Comparison of ENCODE assay signal across 8 mouse cellular contexts in the genomic region with DNA sequence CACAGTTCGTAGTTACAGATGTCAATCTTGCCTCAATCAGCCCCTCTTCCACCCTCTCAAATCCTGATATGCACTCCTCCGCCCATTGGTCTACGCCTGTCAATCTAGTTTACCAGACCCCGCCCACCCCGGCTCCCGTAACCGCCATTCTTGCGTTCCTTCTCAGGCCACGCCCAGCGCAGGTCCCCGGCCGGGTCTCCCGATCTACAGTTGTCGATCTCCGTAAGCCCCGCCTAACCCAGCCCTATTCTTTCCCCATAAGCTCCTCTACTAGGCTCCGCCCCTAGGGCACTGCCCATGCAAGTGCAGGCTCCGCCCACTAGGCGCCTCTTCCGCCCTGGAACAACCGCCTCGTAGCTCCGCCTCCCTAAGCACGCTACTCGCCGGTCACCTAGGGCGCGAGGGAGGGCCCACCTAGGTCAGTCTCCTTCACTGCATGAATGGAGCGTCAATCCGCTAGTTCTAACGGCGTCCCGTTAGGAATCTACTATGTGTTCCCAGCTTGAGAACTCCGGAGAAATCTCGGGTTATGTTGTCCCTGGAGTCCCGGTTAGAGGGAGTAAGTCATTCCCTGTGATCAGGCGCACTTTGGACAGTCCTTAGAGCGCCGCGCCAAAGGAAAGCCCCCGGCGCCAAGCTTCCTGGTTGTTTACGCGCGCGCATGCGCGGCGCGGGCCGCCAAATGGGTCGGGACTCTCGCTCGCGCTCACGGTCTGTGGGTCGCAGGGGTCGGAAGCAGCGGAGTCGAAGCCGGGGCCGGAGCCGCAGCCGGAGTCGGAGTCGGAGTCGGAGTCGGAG. TPM values are rescaled to one million over a fixed set of nuclear protein-coding genes. Genes with fewer than 3 reads are reported as not detected.
A peak's percentile ranks its signal among the peaks of the same experiment; 100 is the strongest.
DNase-seq lines count a peak whose midpoint lies in the region; ATAC-seq and TF ChIP-seq lines count a peak whose summit lies in the region.

Cactin (plus strand) TSS at position 554 of the 798 bp plus-strand sequence.

- DNase-seq in CD4-positive helper T cell, adult 2 months (ENCODE audit: low read depth, low spot score), result peak; percentile 100
- DNase-seq in brain, embryonic 18.5 days (ENCODE audit: low read depth, low spot score), result peak; percentile 100
- peak; percentile 100 for DNase-seq in kidney, postnatal 0 days (ENCODE audit: low spot score)
- peak; percentile 98 for DNase-seq in liver, embryonic 11.5 days (ENCODE audit: low spot score)
- peak; percentile 100 for DNase-seq in naive thymus-derived CD4-positive, alpha-beta T cell, adult 2 months (ENCODE audit: low read depth)

- peak within 1 kb of the TSS; percentile 88 for H3K4me2 ChIP-seq in heart, embryonic 12.5 days
- H3K4me2 ChIP-seq in kidney, postnatal 0 days (ENCODE audit: low read length), result peak within 1 kb of the TSS; percentile 74
- peak within 1 kb of the TSS; percentile 96 for H3K4me2 ChIP-seq in liver, embryonic 11.5 days
- peak within 1 kb of the TSS; percentile 58 for H3K4me2 ChIP-seq in stomach, embryonic 14.5 days (replicated peaks; ENCODE audit: low read depth, low read length)

- peak within 1 kb of the TSS; percentile 96 for H3K4me3 ChIP-seq in heart, embryonic 12.5 days
- H3K4me3 ChIP-seq in kidney, postnatal 0 days (replicated peaks; ENCODE audit: low read depth, low read length), result peak within 1 kb of the TSS; percentile 83
- peak within 1 kb of the TSS; percentile 97 for H3K4me3 ChIP-seq in liver, embryonic 11.5 days (ENCODE audit: low read depth, low read length)
- peak within 1 kb of the TSS; percentile 94 for H3K4me3 ChIP-seq in stomach, embryonic 14.5 days (ENCODE audit: low read depth, low read length)

- H3K9ac ChIP-seq in heart, embryonic 12.5 days, result peak within 1 kb of the TSS; percentile 93
- H3K9ac ChIP-seq in kidney, postnatal 0 days (ENCODE audit: low read depth, low read length), result peak within 1 kb of the TSS; percentile 80
- peak within 1 kb of the TSS; percentile 88 for H3K9ac ChIP-seq in liver, embryonic 11.5 days (ENCODE audit: low read depth, low read length)
- H3K9ac ChIP-seq in stomach, embryonic 14.5 days (replicated peaks; ENCODE audit: low read depth, low read length), result peak within 1 kb of the TSS; percentile 72

- peak; percentile 84 for ATAC-seq in erythroid progenitor cell, adult 5-6 weeks (replicated peaks; ENCODE audit: low FRiP score, poor library complexity, severe bottlenecking)
- peak; percentile 94 for ATAC-seq in heart, embryonic 12.5 days (ENCODE audit: insufficient number of reproducible peaks, low FRiP score)
- peak; percentile 90 for ATAC-seq in kidney, postnatal 0 days (replicated peaks; ENCODE audit: low FRiP score, low read depth)
- peak; percentile 88 for ATAC-seq in liver, embryonic 11.5 days (replicated peaks; ENCODE audit: low FRiP score)
- peak; percentile 92 for ATAC-seq in stomach, embryonic 14.5 days (ENCODE audit: insufficient number of reproducible peaks, insufficient read depth, low FRiP score, low read depth)

- TF ChIP-seq CTCF in kidney, postnatal 0 days (IDR thresholded peaks at IDR 0.05; ENCODE audit: low read depth), result peak; percentile 48; the same call in 1 of the 2 replicates

- peaks cover 52% of the 10 kb centered on the region for H3K36me3 ChIP-seq in heart, embryonic 12.5 days
- H3K36me3 ChIP-seq in kidney, postnatal 0 days (ENCODE audit: insufficient read depth, low read length), result peaks cover 36% of the 10 kb centered on the region
- peaks cover 41% of the 10 kb centered on the region for H3K36me3 ChIP-seq in liver, embryonic 11.5 days (ENCODE audit: control insufficient read depth, insufficient read depth, low read length)
- peaks cover 54% of the 10 kb centered on the region for H3K36me3 ChIP-seq in stomach, embryonic 14.5 days (ENCODE audit: control insufficient read depth, insufficient read depth, low read length)

- WGBS in heart, embryonic 12.5 days, result under 1% methylated on average over 68 of the region's 68 CpGs
- WGBS in kidney, postnatal 0 days, result under 1% methylated on average over 68 of the region's 68 CpGs
- WGBS in liver, embryonic 11.5 days, result under 1% methylated on average over 68 of the region's 68 CpGs
- under 1% methylated on average over 68 of the region's 68 CpGs for WGBS in stomach, embryonic 14.5 days

- no peaks in the 10 kb centered on the region for H3K27me3 ChIP-seq in heart, embryonic 12.5 days (replicated peaks)
- no peaks in the 10 kb centered on the region for H3K27me3 ChIP-seq in kidney, postnatal 0 days (ENCODE audit: insufficient read depth, low read length)
- no peaks in the 10 kb centered on the region for H3K27me3 ChIP-seq in liver, embryonic 11.5 days (replicated peaks; ENCODE audit: control insufficient read depth, insufficient read depth, low read length)
- H3K27me3 ChIP-seq in stomach, embryonic 14.5 days (ENCODE audit: control insufficient read depth, insufficient read depth, low read length), result no peaks in the 10 kb centered on the region

- no peaks in the 10 kb centered on the region for H3K9me3 ChIP-seq in heart, embryonic 12.5 days (replicated peaks)
- H3K9me3 ChIP-seq in kidney, postnatal 0 days (replicated peaks; ENCODE audit: low read length), result no peaks in the 10 kb centered on the region
- H3K9me3 ChIP-seq in liver, embryonic 11.5 days (ENCODE audit: control insufficient read depth, low read length), result no peaks in the 10 kb centered on the region
- H3K9me3 ChIP-seq in stomach, embryonic 14.5 days (ENCODE audit: control insufficient read depth, low read depth, low read length), result no peaks in the 10 kb centered on the region

- peaks cover 48% of the 10 kb centered on the region for H3K4me1 ChIP-seq in heart, embryonic 12.5 days (replicated peaks)
- H3K4me1 ChIP-seq in kidney, postnatal 0 days (replicated peaks; ENCODE audit: insufficient read depth, low read length), result peaks cover 20% of the 10 kb centered on the region
- peaks cover 34% of the 10 kb centered on the region for H3K4me1 ChIP-seq in liver, embryonic 11.5 days (replicated peaks; ENCODE audit: control insufficient read depth, insufficient read depth, low read length)
- peaks cover 29% of the 10 kb centered on the region for H3K4me1 ChIP-seq in stomach, embryonic 14.5 days (ENCODE audit: control insufficient read depth, insufficient read depth, low read length)

- peak within 1 kb of the TSS; percentile 85 for H3K27ac ChIP-seq in heart, embryonic 12.5 days (ENCODE audit: poor library complexity, severe bottlenecking)
- H3K27ac ChIP-seq in kidney, postnatal 0 days, result peak within 1 kb of the TSS; percentile 91
- peak within 1 kb of the TSS; percentile 78 for H3K27ac ChIP-seq in liver, embryonic 11.5 days (ENCODE audit: low read depth, low read length)
- peak within 1 kb of the TSS; percentile 84 for H3K27ac ChIP-seq in stomach, embryonic 14.5 days (ENCODE audit: low read length)

RNA-seq across cellular contexts. Expression of gene Cactin, which starts in this region (rescaled TPM):
- total RNA-seq in erythroid progenitor cell, adult 5-6 weeks (2015; ENCODE audit: low replicate concordance), result 8.3 and 10.5 TPM in 2 replicates
- total RNA-seq in erythroid progenitor cell, adult 5-6 weeks (2017; ENCODE audit: low replicate concordance), result 24.7 and 47.1 TPM in 2 replicates
- 37.3 and 40.3 TPM in 2 replicates for polyA plus RNA-seq in heart, embryonic 12.5 days (2016; fragmentation: Nextera tagmentation; extraction: Ambion mirVana)
- polyA plus RNA-seq in kidney, postnatal 0 days (2015; fragmentation: Nextera tagmentation; extraction: Ambion mirVana), result 24.5 and 26.4 TPM in 2 replicates
- polyA plus RNA-seq in liver, embryonic 11.5 days (2014; fragmentation: Nextera tagmentation; extraction: Ambion mirVana), result 49.9 and 51.9 TPM in 2 replicates
- polyA plus RNA-seq in stomach, embryonic 14.5 days (2014; fragmentation: Nextera tagmentation; extraction: Ambion mirVana), result 21.3 and 21.7 TPM in 2 replicates

Comparison
In these comparisons a context has a peak if more than half of its experiments do, and no peak if none do; other contexts are left out.
1. Peak in every context shown above with its lines: DNase-seq, ATAC-seq, H3K4me3 ChIP-seq and H3K27ac ChIP-seq.